Mouse (Mus musculus): Measurements from ENCODE around the gene Igsf11.

The Igsf11 gene

DNA sequence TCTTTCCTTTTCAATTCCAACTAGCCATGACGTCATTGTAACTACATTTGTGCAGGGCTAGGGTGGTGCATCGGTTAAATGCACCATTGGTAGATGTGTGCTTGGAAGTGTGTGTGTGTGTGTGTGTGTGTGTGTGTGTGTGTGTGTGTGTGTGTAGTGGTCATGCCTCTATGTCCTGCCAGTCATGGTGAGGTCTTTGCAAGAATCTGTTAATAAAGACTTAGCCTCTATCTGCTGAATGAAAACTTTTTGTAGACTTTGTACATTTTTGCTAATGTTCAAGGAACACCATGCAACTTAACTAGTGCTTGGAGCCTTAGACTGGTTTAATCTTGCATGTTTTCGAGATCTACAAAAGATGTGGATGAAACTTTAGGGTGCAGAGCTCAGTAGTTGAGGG lies 48.3 kb downstream of the Igsf11 start:
- DNase-seq (ENCODE audit: low spot score): no peak

DNA sequence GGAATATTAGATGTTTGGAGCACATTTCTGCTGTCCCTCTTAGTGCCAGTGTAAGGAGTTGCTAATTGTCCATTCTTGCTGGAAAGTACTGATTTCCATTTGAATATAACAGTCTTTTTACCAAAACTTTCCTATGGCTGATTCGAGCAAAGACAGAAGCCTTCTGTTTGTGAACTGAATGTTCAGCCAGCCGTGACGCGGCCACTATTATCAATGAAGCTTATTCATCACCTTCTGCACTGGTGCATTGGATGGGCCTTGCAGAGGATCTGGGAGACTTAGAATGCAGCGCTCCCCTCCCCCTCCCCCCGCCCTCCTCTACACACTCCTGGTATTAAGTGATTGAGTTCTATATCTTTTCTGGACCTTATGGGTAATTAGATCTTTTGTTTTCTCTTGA lies 48.8 kb downstream of the Igsf11 start:
- DNase-seq (ENCODE audit: low spot score): no peak

- DNase-seq (ENCODE audit: low spot score): peak; percentile 66
Measured at GRCm38 (mm10) chr16:38943706-38944550, 51.5 kb downstream of the Igsf11 start.

- no peak for DNase-seq (ENCODE audit: low spot score)
Measured at GRCm38 (mm10) chr16:38945111-38945510, 52.6 kb downstream of the Igsf11 start.

GRCm38 (mm10) chr16:38945581-38945981 lies 53.1 kb downstream of the Igsf11 start:
- peak; percentile 67 for DNase-seq (ENCODE audit: low spot score)

GRCm38 (mm10) chr16:38946453-38946852 lies 54.0 kb downstream of the Igsf11 start:
- no peak for DNase-seq (ENCODE audit: low spot score)

DNA sequence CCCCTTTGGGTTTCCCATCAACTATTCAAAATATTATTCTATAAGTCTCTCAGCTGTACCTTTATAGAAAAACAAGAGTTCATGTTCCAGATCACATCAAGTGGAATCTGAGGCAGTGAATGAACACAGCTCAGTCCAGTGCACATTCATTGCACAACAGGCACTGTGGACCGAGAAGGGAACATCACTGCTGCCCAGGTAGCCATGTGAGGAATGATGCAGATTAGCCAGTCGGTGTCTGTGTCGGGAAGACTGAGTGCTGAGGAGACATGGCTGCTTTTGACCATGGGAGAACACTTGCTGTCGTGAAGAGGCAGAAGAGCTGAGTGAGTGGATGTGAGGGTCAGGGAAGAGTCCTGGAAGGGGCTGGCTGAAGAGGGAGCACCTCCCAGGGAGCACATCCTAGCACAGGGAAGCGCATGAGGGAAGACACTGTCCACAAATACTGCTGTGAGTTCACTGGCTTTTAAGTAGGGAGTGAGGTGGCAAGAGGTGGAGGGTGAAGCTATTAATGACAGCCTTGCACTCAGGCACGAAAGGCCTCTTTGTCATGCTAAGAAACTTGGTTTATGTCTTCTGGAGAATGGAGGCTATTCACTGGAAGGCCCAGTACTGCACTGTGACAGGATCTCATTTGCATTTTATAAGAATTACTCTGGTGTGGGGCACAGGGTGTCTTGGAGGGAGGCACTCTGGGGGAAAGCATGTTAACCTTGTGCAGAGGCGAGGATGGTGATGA lies 54.8 kb downstream of the Igsf11 start:
- no peak for DNase-seq (ENCODE audit: low spot score)

GRCm38 (mm10) chr16:38948441-38948840 lies 56.0 kb downstream of the Igsf11 start:
- DNase-seq (ENCODE audit: low spot score): no peak

GRCm38 (mm10) chr16:38952881-38953280 lies 60.4 kb downstream of the Igsf11 start:
- DNase-seq (ENCODE audit: low spot score): no peak

DNA sequence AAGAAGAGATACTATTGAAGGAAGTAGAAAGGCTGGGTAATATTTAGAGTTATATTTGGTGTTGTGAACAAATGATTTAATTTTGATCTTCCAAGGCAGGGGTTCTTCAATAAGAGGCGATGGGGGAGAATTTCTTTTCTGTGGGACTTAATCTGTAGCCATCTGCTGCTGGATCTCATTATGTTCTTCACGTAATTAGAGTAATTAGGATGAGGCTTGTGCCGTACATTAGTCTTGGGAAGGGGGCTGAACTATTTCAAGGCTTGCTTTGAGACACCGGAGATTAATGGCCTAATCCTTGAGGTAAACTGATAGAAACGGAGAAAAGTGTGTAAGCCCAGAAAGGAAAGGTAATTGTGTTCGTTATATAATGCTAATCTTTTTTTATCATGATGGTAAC lies 61.4 kb downstream of the Igsf11 start:
- no peak for DNase-seq (ENCODE audit: low spot score)

- DNase-seq (ENCODE audit: low spot score): no peak
Measured at GRCm38 (mm10) chr16:38954501-38955288, 62.2 kb downstream of the Igsf11 start.

GRCm38 (mm10) chr16:38955296-38955695 lies 62.8 kb downstream of the Igsf11 start:
- DNase-seq (ENCODE audit: low spot score): no peak

- no peak for DNase-seq (ENCODE audit: low spot score)
Measured at GRCm38 (mm10) chr16:38958801-38959200, 66.3 kb downstream of the Igsf11 start.

DNA sequence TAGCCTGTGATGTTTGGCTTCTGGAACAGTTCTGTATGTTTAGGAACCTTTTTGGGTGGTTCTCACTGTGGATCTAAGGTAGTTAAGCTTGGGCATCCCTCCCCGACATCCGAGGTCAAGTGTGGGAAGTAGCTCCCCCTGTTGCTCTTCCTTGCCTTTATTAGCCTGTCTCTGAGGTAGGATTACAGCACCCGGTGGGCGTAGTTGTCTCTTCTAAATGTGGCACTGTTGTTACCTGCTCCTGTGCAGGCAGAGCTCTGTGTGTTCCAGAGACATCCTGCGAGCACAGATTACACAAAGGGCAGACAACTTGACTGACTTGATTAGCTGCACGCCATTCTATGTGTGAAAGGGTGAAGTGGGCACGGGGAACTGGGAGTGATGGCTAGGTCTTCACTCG lies 68.1 kb downstream of the Igsf11 start:
- DNase-seq (ENCODE audit: low spot score): no peak

DNA sequence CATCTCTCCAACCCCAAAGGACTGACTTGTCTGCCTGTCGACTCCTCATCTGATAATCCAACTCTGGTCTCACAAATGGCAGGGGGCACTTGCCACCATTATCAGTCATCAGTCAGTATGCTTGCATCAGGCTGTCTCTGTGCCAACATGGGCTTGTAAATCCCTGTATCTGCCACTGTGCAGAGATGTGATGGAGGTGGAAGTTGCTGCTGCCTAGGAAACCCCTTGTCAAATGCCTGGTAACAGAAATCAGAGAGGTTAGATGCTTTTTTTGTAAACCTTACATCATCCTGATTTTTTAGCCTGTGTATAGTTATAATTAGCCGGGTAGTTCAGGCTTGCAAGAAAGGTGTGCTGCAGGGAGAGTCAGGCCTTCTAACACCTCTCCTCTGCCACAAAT lies 69.4 kb downstream of the Igsf11 start:
- no peak for DNase-seq (ENCODE audit: low spot score)

DNA sequence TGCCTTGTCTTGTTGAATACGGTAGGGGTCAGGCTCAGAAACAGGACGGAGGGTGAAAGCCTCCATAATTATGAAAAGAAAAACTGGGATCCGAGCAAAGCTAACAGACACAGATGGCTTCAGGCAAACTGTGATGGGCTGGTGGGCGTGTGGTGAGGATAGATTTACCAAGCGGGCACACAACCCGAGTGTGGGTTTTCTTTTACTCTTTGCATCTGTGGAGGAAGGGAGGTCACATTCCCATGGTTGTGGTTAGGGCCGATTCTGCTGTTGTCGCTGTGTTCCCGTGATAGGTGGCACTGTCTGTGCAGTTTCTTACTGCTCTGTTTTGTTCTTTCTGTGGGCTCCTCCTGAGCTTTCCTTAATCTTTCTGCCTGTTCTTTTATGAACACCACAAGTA lies 70.2 kb downstream of the Igsf11 start:
- no peak for DNase-seq (ENCODE audit: low spot score)

GRCm38 (mm10) chr16:38967026-38967425 lies 74.6 kb downstream of the Igsf11 start:
- no peak for DNase-seq (ENCODE audit: low spot score)

GRCm38 (mm10) chr16:38976151-38976550 lies 83.7 kb downstream of the Igsf11 start:
- DNase-seq (ENCODE audit: low spot score): no peak

- no peak for DNase-seq (ENCODE audit: low spot score)
Measured at GRCm38 (mm10) chr16:38978546-38978945, 86.1 kb downstream of the Igsf11 start.

- no peak for DNase-seq (ENCODE audit: low spot score)
Measured at GRCm38 (mm10) chr16:38980546-38980945, 88.1 kb downstream of the Igsf11 start.

GRCm38 (mm10) chr16:38982051-38982450 lies 89.6 kb downstream of the Igsf11 start:
- no peak for DNase-seq (ENCODE audit: low spot score)

GRCm38 (mm10) chr16:38982508-38983236 lies 90.2 kb downstream of the Igsf11 start:
- DNase-seq (ENCODE audit: low spot score): no peak

All from yolk sac, embryonic 10.5 days (tissue).